ENCODE assay signal across 7 mouse cellular contexts in the genomic region with DNA sequence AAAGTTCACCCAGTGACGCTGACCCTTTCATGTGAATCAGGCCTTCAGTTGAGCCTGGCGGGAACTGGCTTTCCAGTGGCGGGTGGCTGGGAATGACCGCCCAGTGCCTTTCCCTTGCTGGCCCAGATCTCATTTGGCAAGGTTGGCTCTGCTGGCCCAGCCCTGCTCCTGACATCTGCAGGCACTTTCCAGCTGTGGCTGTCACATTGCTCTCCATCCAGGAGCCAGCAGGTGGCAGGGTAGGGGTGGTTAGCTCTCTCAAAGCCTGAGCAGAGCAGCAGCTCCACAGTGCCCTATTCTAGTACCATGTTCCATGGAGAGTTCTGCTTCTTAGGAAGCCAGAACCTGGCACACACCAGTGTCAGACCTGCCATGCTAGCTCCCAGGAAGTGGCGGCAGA. TPM values are rescaled to one million over a fixed set of nuclear protein-coding genes. Genes with fewer than 3 reads are reported as not detected.
A peak's percentile ranks its signal among the peaks of the same experiment; 100 is the strongest.
DNase-seq lines count a peak whose midpoint lies in the region; ATAC-seq lines count a peak whose summit lies in the region.

No protein-coding gene starts in this region.

- peak; percentile 75 for ATAC-seq in common myeloid progenitor, adult 5-6 weeks (replicated peaks; ENCODE audit: low read depth, poor library complexity, severe bottlenecking)
- peak; percentile 76 for ATAC-seq in megakaryocyte progenitor cell, adult 5-6 weeks (replicated peaks; ENCODE audit: poor library complexity)

- peak; percentile 74 for DNase-seq in ZHBTc4 (ENCODE audit: low read depth, low spot score)
- peak; percentile 88 for DNase-seq in gastrocnemius, postnatal 14 days
- DNase-seq in induced T-regulatory cell, adult 2 months (ENCODE audit: low read depth): peak; percentile 82
- peak; percentile 51 to 67 for DNase-seq in left cerebral cortex, postnatal 25 days (ENCODE audit: low spot score in 2 of 2)
- DNase-seq in skeletal muscle tissue, adult 2 months (ENCODE audit: low read depth, low spot score): peak; percentile 90

- intact Hi-C loops in gastrocnemius, postnatal 14 days (cut with DNase I; ENCODE audit: low total_unique reads): no loop called here
- intact Hi-C loops in left cerebral cortex, postnatal 25 days (cut with DNase I): loop anchor here (5.0 kb wide), 1 partner anchor 240 kb away; no protein-coding TSS in a partner anchor

RNA-seq across cellular contexts. Expression of gene Dot1l, which starts 2.7 kb away (rescaled TPM):
- 7.6 and 19.5 TPM in 2 replicates for total RNA-seq in common myeloid progenitor, adult 5-6 weeks (2017)
- 10 to 100 TPM; 25.5 to 26.1 TPM for total RNA-seq in gastrocnemius, postnatal 14 days (2021)
- total RNA-seq in left cerebral cortex, postnatal 25 days (2021): 10 to 100 TPM; 46.5 to 56.0 TPM
- total RNA-seq in megakaryocyte progenitor cell, adult 5-6 weeks (2015): 29.2 and 34.8 TPM in 2 replicates
- total RNA-seq in megakaryocyte progenitor cell, adult 5-6 weeks (2017): 9.0 and 9.7 TPM in 2 replicates

RNA-seq across cellular contexts. Expression of gene Ap3d1, which starts 15.7 kb away (rescaled TPM):
- 33.6 and 39.4 TPM in 2 replicates for total RNA-seq in common myeloid progenitor, adult 5-6 weeks (2017)
- 10 to 100 TPM; 23.7 to 25.2 TPM for total RNA-seq in gastrocnemius, postnatal 14 days (2021)
- 100 to 1,000 TPM; 142 to 145 TPM for total RNA-seq in left cerebral cortex, postnatal 25 days (2021)
- total RNA-seq in megakaryocyte progenitor cell, adult 5-6 weeks (2015): 31.5 and 40.3 TPM in 2 replicates
- total RNA-seq in megakaryocyte progenitor cell, adult 5-6 weeks (2017): 34.7 and 48.7 TPM in 2 replicates

RNA-seq across cellular contexts. Expression of gene Sf3a2, which starts 40.3 kb away (rescaled TPM):
- 26.6 and 46.7 TPM in 2 replicates for total RNA-seq in common myeloid progenitor, adult 5-6 weeks (2017)
- 10 to 100 TPM; 23.6 to 30.0 TPM for total RNA-seq in gastrocnemius, postnatal 14 days (2021)
- 10 to 100 TPM; 43.9 to 50.3 TPM for total RNA-seq in left cerebral cortex, postnatal 25 days (2021)
- 74.9 and 78.4 TPM in 2 replicates for total RNA-seq in megakaryocyte progenitor cell, adult 5-6 weeks (2015)
- total RNA-seq in megakaryocyte progenitor cell, adult 5-6 weeks (2017): 11.5 and 19.0 TPM in 2 replicates

RNA-seq across cellular contexts. Expression of gene Plekhj1, which starts 40.7 kb away (rescaled TPM):
- 36.7 and 43.0 TPM in 2 replicates for total RNA-seq in common myeloid progenitor, adult 5-6 weeks (2017)
- total RNA-seq in gastrocnemius, postnatal 14 days (2021): 10 to 100 TPM; 21.4 to 23.1 TPM
- total RNA-seq in left cerebral cortex, postnatal 25 days (2021): 10 to 100 TPM; 57.5 to 62.4 TPM
- total RNA-seq in megakaryocyte progenitor cell, adult 5-6 weeks (2015): 64.8 and 78.7 TPM in 2 replicates
- 32.6 and 43.9 TPM in 2 replicates for total RNA-seq in megakaryocyte progenitor cell, adult 5-6 weeks (2017)

RNA-seq across cellular contexts. Expression of gene Amh, which starts 47.3 kb away (rescaled TPM):
- total RNA-seq in common myeloid progenitor, adult 5-6 weeks (2017): 0.58 TPM in 1 of 2 replicates, not detected in the other
- total RNA-seq in gastrocnemius, postnatal 14 days (2021): under 1 TPM in 1 of 2 experiments, not detected in 1; 0.25 TPM
- 1 to 10 TPM; 1.6 to 2.7 TPM for total RNA-seq in left cerebral cortex, postnatal 25 days (2021)
- not detected in 2 replicates for total RNA-seq in megakaryocyte progenitor cell, adult 5-6 weeks (2015)
- 0.14 TPM in 1 of 2 replicates, not detected in the other for total RNA-seq in megakaryocyte progenitor cell, adult 5-6 weeks (2017)

Comparison
In these comparisons a context has a peak if more than half of its experiments do, and no peak if none do; other contexts are left out.
1. Peak in every context shown above with its lines: DNase-seq and ATAC-seq.